Mouse (Mus musculus) lung, adult 2 months (tissue): ENCODE measurements around the gene Gata2.

Experiments
- CTCF ChIP-seq: fragments of 200-500 bp; IDR thresholded peaks from 2 replicates; pipeline ENCODE4 v1.5.1; 2011; ENCODE audit warnings: mild to moderate bottlenecking, low read length, control low read depth; ENCODE audit not compliant: insufficient read depth
- POLR2A ChIP-seq: fragments of 200-500 bp; IDR thresholded peaks from 2 replicates; pipeline ENCODE4 v1.6.1; 2011; ENCODE audit warnings: low read depth, mild to moderate bottlenecking, control low read depth, low read length, borderline replicate concordance; ENCODE audit errors: extremely low read depth

- TF ChIP-seq CTCF (no peak), POLR2A (no peak)
Observed at GRCm38 (mm10) chr6:88158790-88159189, 34.9 kb upstream of the Gata2 start.
